Mouse (Mus musculus) heart, adult 10 weeks (tissue): ENCODE measurements around the gene Uba6. TPM values are rescaled to one million over a fixed set of nuclear protein-coding genes. Genes with fewer than 3 reads are reported as not detected.

Source experiments
- polyA plus RNA-seq: library from polyadenylated mRNA; stranded (reverse); fragments of 350-450 nt; fragmentation: Illumina TruSeq; extraction: RNeasy Lipid Tissue Mini Kit (QIAGEN cat#74804); gene quantifications from one replicate; pipeline ENCODE4 v1.2.3, GENCODE M21; 2014; ENCODE audit warnings: low read depth, low replicate concordance

The Uba6 gene
- 5.4 TPM for polyA plus RNA-seq

GRCm38 (mm10) chr5:86172449-86173161, at the start of gene Uba6:
Gene Uba6, minus strand, starts transcription at chr5:86172803.

GRCm38 (mm10) chr5:86197801-86198200, 25.2 kb upstream of the Uba6 start, which contains the start of gene Gnrhr:
Gene Gnrhr, minus strand, starts transcription at chr5:86197901.

GRCm38 (mm10) chr5:86071538-86071937, 101.1 kb downstream of the Uba6 start, which contains the start of gene Stap1:
Gene Stap1, plus strand, starts transcription at chr5:86071746.

GRCm38 (mm10) chr5:86065101-86065875, 107.3 kb downstream of the Uba6 start, which contains the start of gene Cenpc1:
Gene Cenpc1, minus strand, starts transcription at chr5:86065583.

Other genes with a start within 250 kb of the Uba6 start
- gene Cenpc1, start 107.2 kb downstream of the Uba6 start, polyA plus RNA-seq = 5.4 TPM
- 0.34 TPM for gene Stap1, start 101.1 kb downstream of the Uba6 start, polyA plus RNA-seq
- 0.31 TPM for gene Gnrhr, start 25.1 kb upstream of the Uba6 start, polyA plus RNA-seq
- gene Tmprss11c, start 116.5 kb upstream of the Uba6 start, polyA plus RNA-seq = not detected
- gene Tmprss11d, start 200.6 kb upstream of the Uba6 start, polyA plus RNA-seq = not detected